Mouse (Mus musculus): ENCODE results near the gene Dzip3. TPM values are rescaled to one million over a fixed set of nuclear protein-coding genes. Genes with fewer than 3 reads are reported as not detected.

Gene Dzip3
- polyA plus RNA-seq, 1 experiment from 2014 or later = 22.6 TPM

GRCm38 (mm10) chr16:48979965-48980364 is 14.0 kb downstream of the Dzip3 start:
- Histone ChIP-seq H3K36me3 (no peaks in the 10 kb centered on the region), H3K9me3 (no peaks in the 10 kb centered on the region), H3K27ac (no peak overlapping the region), H3K4me2 (replicated peaks) (no peak overlapping the region), H3K9ac (no peak overlapping the region), H3K4me3 (replicated peaks) (no peak overlapping the region), H3K4me1 (replicated peaks) (no peaks in the 10 kb centered on the region), H3K27me3 (replicated peaks) (no peaks in the 10 kb centered on the region)
- ATAC-seq = no peak

DNA sequence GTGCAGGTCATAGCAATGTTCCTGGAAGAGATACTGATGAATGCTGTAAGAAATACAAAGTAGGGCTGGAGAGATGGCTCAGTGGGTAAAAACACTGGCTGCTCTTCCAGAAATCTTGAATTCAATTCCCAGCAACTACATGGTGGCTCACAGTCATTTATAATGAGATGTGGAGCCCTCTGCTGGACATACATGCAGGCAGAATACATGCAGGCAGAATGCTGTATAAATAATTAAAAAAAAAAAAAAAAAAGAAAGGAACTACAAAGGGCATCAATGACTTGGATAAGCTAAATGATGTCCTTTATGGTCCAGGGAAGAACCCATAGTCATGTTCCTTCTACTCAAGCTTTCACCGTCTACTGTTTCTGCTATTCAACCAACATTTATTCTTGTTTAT is 20.4 kb downstream of the Dzip3 start:
- no peak overlapping the region for H3K27ac ChIP-seq
- no peaks in the 10 kb centered on the region for H3K36me3 ChIP-seq
- no peaks in the 10 kb centered on the region for H3K27me3 ChIP-seq (replicated peaks)
- 98% methylated on average over 1 of the region's 1 CpGs for WGBS
- no peak for ATAC-seq
- no peak overlapping the region for H3K4me2 ChIP-seq (replicated peaks)
- H3K9me3 ChIP-seq = no peaks in the 10 kb centered on the region
- H3K4me3 ChIP-seq (replicated peaks) = no peak overlapping the region
- H3K4me1 ChIP-seq (replicated peaks) = no peaks in the 10 kb centered on the region
- H3K9ac ChIP-seq = no peak overlapping the region

DNA sequence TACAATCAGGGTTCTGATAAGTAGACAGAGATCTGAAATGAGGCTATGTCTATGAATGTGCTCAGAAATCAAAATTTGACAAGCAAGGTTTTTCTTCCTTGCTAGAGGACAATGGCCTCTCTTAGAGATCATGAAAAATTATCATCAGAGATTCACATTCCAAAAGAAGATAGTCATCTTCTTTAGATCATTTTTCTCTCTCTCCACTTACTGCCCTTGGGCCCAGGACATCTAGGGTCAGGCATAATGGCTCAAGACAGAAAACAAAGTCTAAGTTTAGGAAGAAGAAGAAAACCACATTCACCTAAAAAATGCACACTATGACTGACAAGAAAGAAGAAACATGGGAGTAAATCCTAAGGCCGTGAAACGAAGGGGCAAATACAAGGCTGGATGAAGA is 21.0 kb downstream of the Dzip3 start:
- WGBS = 93% methylated on average over 2 of the region's 2 CpGs
- Histone ChIP-seq H3K27ac (no peak overlapping the region), H3K4me2 (replicated peaks) (no peak overlapping the region), H3K9ac (no peak overlapping the region), H3K4me3 (replicated peaks) (no peak overlapping the region), H3K27me3 (replicated peaks) (no peaks in the 10 kb centered on the region), H3K9me3 (no peaks in the 10 kb centered on the region), H3K4me1 (replicated peaks) (no peaks in the 10 kb centered on the region), H3K36me3 (no peaks in the 10 kb centered on the region)
- ATAC-seq = no peak

GRCm38 (mm10) chr16:48941805-48942204 is 52.2 kb downstream of the Dzip3 start:
- Histone ChIP-seq H3K4me2 (replicated peaks) (no peak overlapping the region), H3K9me3 (no peaks in the 10 kb centered on the region), H3K27ac (no peak overlapping the region), H3K4me3 (replicated peaks) (no peak overlapping the region), H3K4me1 (replicated peaks) (no peaks in the 10 kb centered on the region), H3K9ac (no peak overlapping the region), H3K36me3 (peaks cover 4% of the 10 kb centered on the region; the same call in 1 of the 2 replicates), H3K27me3 (replicated peaks) (no peaks in the 10 kb centered on the region)
- no peak for ATAC-seq
- 55% methylated on average over 1 of the region's 1 CpGs for WGBS

- H3K36me3 ChIP-seq = peaks cover 7% of the 10 kb centered on the region; the same call in 1 of the 2 replicates
- no peak overlapping the region for H3K4me3 ChIP-seq (replicated peaks)
- no peak for ATAC-seq
- H3K4me1 ChIP-seq (replicated peaks) = no peaks in the 10 kb centered on the region
- 90% methylated on average over 1 of the region's 1 CpGs for WGBS
- H3K9ac ChIP-seq = no peak overlapping the region
- H3K27me3 ChIP-seq (replicated peaks) = no peaks in the 10 kb centered on the region
- no peaks in the 10 kb centered on the region for H3K9me3 ChIP-seq
- no peak overlapping the region for H3K27ac ChIP-seq
- H3K4me2 ChIP-seq (replicated peaks) = no peak overlapping the region
These were observed 70.2 kb downstream of the Dzip3 start for GRCm38 (mm10) chr16:48923724-48924123.

DNA sequence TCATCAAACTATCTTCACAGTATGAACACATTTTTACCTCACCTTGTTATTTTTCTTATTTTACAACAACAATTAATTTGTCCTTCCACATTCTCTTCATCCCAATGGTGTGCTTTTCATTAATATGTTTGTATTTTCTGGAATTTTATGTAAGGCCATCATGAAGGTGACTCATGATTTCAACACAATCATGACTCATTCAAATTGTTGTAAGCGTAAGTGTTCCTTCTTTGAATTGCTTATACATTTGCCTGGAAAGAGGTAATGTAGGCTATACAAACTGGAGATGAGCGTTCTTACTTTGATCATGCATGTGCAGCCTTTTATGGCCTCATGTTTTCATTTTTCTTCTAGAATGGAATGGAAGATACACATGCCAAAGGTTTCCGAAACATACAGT is 80.8 kb downstream of the Dzip3 start:
- H3K36me3 ChIP-seq = no peaks in the 10 kb centered on the region
- no peak overlapping the region for H3K4me2 ChIP-seq (replicated peaks)
- WGBS = 97% methylated on average over 3 of the region's 3 CpGs
- H3K27me3 ChIP-seq (replicated peaks) = no peaks in the 10 kb centered on the region
- no peak overlapping the region for H3K4me3 ChIP-seq (replicated peaks)
- no peak for ATAC-seq
- H3K27ac ChIP-seq = no peak overlapping the region
- no peak overlapping the region for H3K9ac ChIP-seq
- no peaks in the 10 kb centered on the region for H3K9me3 ChIP-seq
- no peaks in the 10 kb centered on the region for H3K4me1 ChIP-seq (replicated peaks)

- ATAC-seq = no peak
- WGBS = 89% methylated on average over 1 of the region's 1 CpGs
- no peaks in the 10 kb centered on the region for H3K4me1 ChIP-seq (replicated peaks)
These were observed 82.8 kb downstream of the Dzip3 start for GRCm38 (mm10) chr16:48911184-48911583.

GRCm38 (mm10) chr16:48899868-48900267 is 94.1 kb downstream of the Dzip3 start:
- 63% methylated on average over 1 of the region's 1 CpGs for WGBS

More at GRCm38 (mm10) chr16:48911184-48911583, 82.8 kb downstream of the Dzip3 start:
- Histone ChIP-seq H3K27me3 (replicated peaks) (no peaks in the 10 kb centered on the region), H3K4me2 (replicated peaks) (no peak overlapping the region), H3K36me3 (no peaks in the 10 kb centered on the region), H3K9me3 (no peaks in the 10 kb centered on the region), H3K9ac (no peak overlapping the region), H3K27ac (no peak overlapping the region), H3K4me3 (replicated peaks) (no peak overlapping the region)

DNA sequence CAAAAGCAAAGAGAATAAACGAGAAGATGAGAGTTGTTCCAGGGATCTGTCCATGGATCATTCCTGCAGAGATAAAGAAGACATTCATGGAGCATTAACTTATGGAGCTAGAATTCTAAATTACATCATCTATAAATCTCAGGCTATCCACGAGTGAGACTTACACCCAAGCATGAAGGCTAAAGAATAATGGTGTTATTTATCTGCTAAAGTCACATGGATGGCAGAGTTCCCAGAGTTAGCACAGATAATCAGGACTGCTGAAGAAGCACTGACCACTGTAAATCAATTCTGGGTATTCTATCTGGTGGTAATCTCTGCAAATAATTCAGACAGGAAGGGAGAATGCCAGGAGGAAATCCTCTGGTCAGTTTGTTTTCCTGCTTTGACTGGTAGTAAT is 103.2 kb downstream of the Dzip3 start:
- Histone ChIP-seq H3K27me3 (replicated peaks) (no peaks in the 10 kb centered on the region), H3K36me3 (no peaks in the 10 kb centered on the region), H3K27ac (no peak overlapping the region), H3K4me3 (replicated peaks) (no peak overlapping the region), H3K9ac (no peak overlapping the region), H3K4me2 (replicated peaks) (no peak overlapping the region), H3K9me3 (no peaks in the 10 kb centered on the region), H3K4me1 (replicated peaks) (no peaks in the 10 kb centered on the region)
- 19% methylated on average over 2 of the region's 2 CpGs for WGBS
- no peak for ATAC-seq

More at GRCm38 (mm10) chr16:48899868-48900267, 94.1 kb downstream of the Dzip3 start:
- H3K4me1 ChIP-seq (replicated peaks) = no peaks in the 10 kb centered on the region
- no peaks in the 10 kb centered on the region for H3K9me3 ChIP-seq
- no peaks in the 10 kb centered on the region for H3K27me3 ChIP-seq (replicated peaks)
- no peak for ATAC-seq
- no peaks in the 10 kb centered on the region for H3K36me3 ChIP-seq
- H3K9ac ChIP-seq = no peak overlapping the region
- no peak overlapping the region for H3K4me2 ChIP-seq (replicated peaks)
- no peak overlapping the region for H3K27ac ChIP-seq
- no peak overlapping the region for H3K4me3 ChIP-seq (replicated peaks)

Other genes with a start within 250 kb of the Dzip3 start
- gene Trat1, start 222.1 kb downstream of the Dzip3 start, polyA plus RNA-seq (2015; fragmentation: Nextera tagmentation; extraction: Ambion mirVana) = 0.08 TPM in 1 of 2 replicates, not detected in the other
- gene Retnlb, start 177.3 kb downstream of the Dzip3 start, polyA plus RNA-seq (2015; fragmentation: Nextera tagmentation; extraction: Ambion mirVana) = not detected in 2 replicates
- not detected in 2 replicates for gene Retnla, start 151.6 kb downstream of the Dzip3 start, polyA plus RNA-seq (2015; fragmentation: Nextera tagmentation; extraction: Ambion mirVana)
- gene Retnlg, start 121.5 kb downstream of the Dzip3 start, polyA plus RNA-seq (2015; fragmentation: Nextera tagmentation; extraction: Ambion mirVana) = 1.6 and 1.9 TPM in 2 replicates
- gene Cip2a, start within 50 bp of the Dzip3 start, polyA plus RNA-seq (2015; fragmentation: Nextera tagmentation; extraction: Ambion mirVana) = 19.4 and 24.1 TPM in 2 replicates
- not detected in 2 replicates for gene Myh15, start 63.3 kb upstream of the Dzip3 start, polyA plus RNA-seq (2015; fragmentation: Nextera tagmentation; extraction: Ambion mirVana)